Mouse (Mus musculus) heart, embryonic 12.5 days (tissue): Measurements from ENCODE around the gene Arhgef16. TPM values are rescaled to one million over a fixed set of nuclear protein-coding genes. Genes with fewer than 3 reads are reported as not detected.

Experiments used
- ATAC-seq: fragments of 200-750 bp; cut with Nextera tagmentation; 2 replicates; pipeline ENCODE4 v1.8.0; 2017; ENCODE audit warnings: moderate TSS enrichment, moderate library complexity; ENCODE audit not compliant: insufficient number of reproducible peaks, low FRiP score
- H3K27ac ChIP-seq: fragments of 300-500 bp; sonication (generic); 2 replicates; pipeline ENCODE4 v1.5.1; 2016; ENCODE audit warnings: mild to moderate bottlenecking, moderate library complexity; ENCODE audit not compliant: poor library complexity, severe bottlenecking
- H3K27me3 ChIP-seq: fragments of 300-500 bp; sonication (generic); replicated peaks from 2 replicates; pipeline ENCODE4 v1.6.1; 2016; ENCODE audit warnings: mild to moderate bottlenecking, moderate library complexity
- H3K36me3 ChIP-seq: fragments of 300-500 bp; sonication (generic); 2 replicates; pipeline ENCODE4 v1.6.1; 2016; ENCODE audit warnings: mild to moderate bottlenecking, moderate library complexity
- H3K4me1 ChIP-seq: fragments of 300-500 bp; sonication (generic); replicated peaks from 2 replicates; pipeline ENCODE4 v1.6.1; 2016; ENCODE audit warnings: mild to moderate bottlenecking
- H3K4me2 ChIP-seq: fragments of 300-500 bp; sonication (generic); 2 replicates; pipeline ENCODE4 v1.6.1; 2016; ENCODE audit warnings: mild to moderate bottlenecking, moderate library complexity
- H3K4me3 ChIP-seq: fragments of 300-500 bp; sonication (generic); 2 replicates; pipeline ENCODE4 v1.5.1; 2016; ENCODE audit warnings: mild to moderate bottlenecking
- H3K9ac ChIP-seq: fragments of 300-500 bp; sonication (generic); 2 replicates; pipeline ENCODE4 v1.6.1; 2016; ENCODE audit warnings: mild to moderate bottlenecking, moderate library complexity
- H3K9me3 ChIP-seq: fragments of 300-500 bp; sonication (generic); replicated peaks from 2 replicates; pipeline ENCODE4 v1.6.1; 2016; ENCODE audit warnings: mild to moderate bottlenecking, moderate library complexity
- WGBS: fragments of 180-500 bp; shearing (Covaris S2); methylation state at CpG from one replicate; pipeline ENCODE4 v1.1.7; 2016; 5-methylcytosine and 5-hydroxymethylcytosine counted together
- polyA plus RNA-seq: library from polyadenylated mRNA; unstranded; fragments of >200 nt; fragmentation: Nextera tagmentation; extraction: Ambion mirVana; gene quantifications from 2 replicates; pipeline ENCODE4 v1.2.1, GENCODE M21; 2016

The Arhgef16 gene
- polyA plus RNA-seq, 1 experiment from 2014 or later = 1.8 TPM

GRCm38 (mm10) chr4:154328431-154328830 lies 27.0 kb upstream of the Arhgef16 start:
- Histone ChIP-seq H3K27ac (no peak overlapping the region), H3K4me2 (no peak overlapping the region), H3K4me1 (peaks cover 37% of the 10 kb centered on the region), H3K9me3 (no peaks in the 10 kb centered on the region), H3K4me3 (no peak overlapping the region), H3K36me3 (0 out of 2 replicates have a peak, but pooled peaks cover 5% of the 10 kb centered on the region), H3K9ac (no peak overlapping the region), H3K27me3 (peaks cover 14% of the 10 kb centered on the region)
- WGBS = 8% methylated on average over 17 of the region's 20 CpGs
- no peak for ATAC-seq

GRCm38 (mm10) chr4:154325410-154325809 lies 23.9 kb upstream of the Arhgef16 start:
- H3K9ac ChIP-seq = no peak overlapping the region
- peaks cover 21% of the 10 kb centered on the region; the same call in 1 of the 2 replicates for H3K36me3 ChIP-seq
- peaks cover 27% of the 10 kb centered on the region for H3K4me1 ChIP-seq
- H3K4me3 ChIP-seq = no peak overlapping the region
- WGBS = 35% methylated on average over 4 of the region's 4 CpGs
- 0 out of 2 replicates have a peak, but pooled peaks have one; percentile 15 for ATAC-seq
- H3K27ac ChIP-seq = peak overlapping the region; percentile 61
- peaks cover 22% of the 10 kb centered on the region for H3K27me3 ChIP-seq
- no peak overlapping the region for H3K4me2 ChIP-seq
- H3K9me3 ChIP-seq = no peaks in the 10 kb centered on the region

GRCm38 (mm10) chr4:154313622-154313967 lies 12.1 kb upstream of the Arhgef16 start:
- Histone ChIP-seq H3K4me1 (no peaks in the 10 kb centered on the region), H3K4me3 (no peak overlapping the region), H3K4me2 (no peak overlapping the region), H3K9ac (no peak overlapping the region), H3K27me3 (0 out of 2 replicates have a peak, but pooled peaks cover 5% of the 10 kb centered on the region), H3K27ac (no peak overlapping the region), H3K36me3 (peaks cover 4% of the 10 kb centered on the region), H3K9me3 (no peaks in the 10 kb centered on the region)
- ATAC-seq = no peak
- 73% methylated on average over 11 of the region's 11 CpGs for WGBS

- no peak overlapping the region for H3K4me3 ChIP-seq
- 0 out of 2 replicates have a peak, but pooled peaks cover 5% of the 10 kb centered on the region for H3K27me3 ChIP-seq
- no peak overlapping the region for H3K27ac ChIP-seq
- H3K36me3 ChIP-seq = no peaks in the 10 kb centered on the region; the same call in 1 of the 2 replicates
- 0 out of 2 replicates have a peak, but pooled peaks cover 2% of the 10 kb centered on the region for H3K9me3 ChIP-seq
- ATAC-seq = no peak
- H3K4me2 ChIP-seq = no peak overlapping the region
- H3K9ac ChIP-seq = no peak overlapping the region
- WGBS = 44% methylated on average over 4 of the region's 4 CpGs
- no peaks in the 10 kb centered on the region for H3K4me1 ChIP-seq
These were observed 11.6 kb upstream of the Arhgef16 start for GRCm38 (mm10) chr4:154312935-154313621.

GRCm38 (mm10) chr4:154312143-154312812 lies 10.8 kb upstream of the Arhgef16 start:
- Histone ChIP-seq H3K36me3 (no peaks in the 10 kb centered on the region; the same call in 1 of the 2 replicates), H3K4me2 (no peak overlapping the region), H3K27ac (no peak overlapping the region), H3K27me3 (0 out of 2 replicates have a peak, but pooled peaks cover 5% of the 10 kb centered on the region), H3K9me3 (0 out of 2 replicates have a peak, but pooled peaks cover 2% of the 10 kb centered on the region), H3K9ac (no peak overlapping the region), H3K4me1 (no peaks in the 10 kb centered on the region), H3K4me3 (no peak overlapping the region)
- ATAC-seq = no peak
- 84% methylated on average over 2 of the region's 2 CpGs for WGBS

- Histone ChIP-seq H3K27me3 (0 out of 2 replicates have a peak, but pooled peaks cover 5% of the 10 kb centered on the region), H3K9me3 (0 out of 2 replicates have a peak, but pooled peaks cover 12% of the 10 kb centered on the region), H3K4me3 (no peak overlapping the region), H3K27ac (no peak overlapping the region), H3K4me1 (no peaks in the 10 kb centered on the region), H3K36me3 (no peaks in the 10 kb centered on the region), H3K9ac (no peak overlapping the region), H3K4me2 (no peak overlapping the region)
- 74% methylated on average over 9 of the region's 9 CpGs for WGBS
- ATAC-seq = no peak
These were observed 9.2 kb upstream of the Arhgef16 start for GRCm38 (mm10) chr4:154310576-154311262.

GRCm38 (mm10) chr4:154309131-154309530 lies 7.7 kb upstream of the Arhgef16 start:
- Histone ChIP-seq H3K27me3 (0 out of 2 replicates have a peak, but pooled peaks cover 5% of the 10 kb centered on the region), H3K4me3 (no peak overlapping the region), H3K9ac (no peak overlapping the region), H3K36me3 (no peaks in the 10 kb centered on the region), H3K9me3 (0 out of 2 replicates have a peak, but pooled peaks cover 13% of the 10 kb centered on the region), H3K4me1 (no peaks in the 10 kb centered on the region), H3K4me2 (no peak overlapping the region), H3K27ac (no peak overlapping the region)
- 66% methylated on average over 2 of the region's 2 CpGs for WGBS
- no peak for ATAC-seq

GRCm38 (mm10) chr4:154299541-154300271 lies 1.8 kb downstream of the Arhgef16 start:
- peak; percentile 43; the same call in 1 of the 2 replicates for ATAC-seq
- no peaks in the 10 kb centered on the region for H3K36me3 ChIP-seq
- H3K4me3 ChIP-seq = peak overlapping the region; percentile 67
- 1% methylated on average over 65 of the region's 66 CpGs for WGBS
- H3K9me3 ChIP-seq = no peaks in the 10 kb centered on the region
- H3K4me1 ChIP-seq = peaks cover 15% of the 10 kb centered on the region
- H3K27ac ChIP-seq = no peak overlapping the region
- peak overlapping the region; percentile 63 for H3K9ac ChIP-seq
- H3K27me3 ChIP-seq = peaks cover 44% of the 10 kb centered on the region
- peak overlapping the region; percentile 98 for H3K4me2 ChIP-seq

- WGBS = 37% methylated on average over 9 of the region's 9 CpGs
- H3K4me3 ChIP-seq = no peak overlapping the region
- H3K36me3 ChIP-seq = no peaks in the 10 kb centered on the region
- no peak overlapping the region; the same call in 1 of the 2 replicates for H3K9ac ChIP-seq
- no peak for ATAC-seq
- H3K4me2 ChIP-seq = no peak overlapping the region
- peaks cover 43% of the 10 kb centered on the region for H3K27me3 ChIP-seq
- H3K9me3 ChIP-seq = no peaks in the 10 kb centered on the region
- H3K4me1 ChIP-seq = peaks cover 34% of the 10 kb centered on the region
- H3K27ac ChIP-seq = no peak overlapping the region
These were observed 3.7 kb downstream of the Arhgef16 start for GRCm38 (mm10) chr4:154297761-154298160.

GRCm38 (mm10) chr4:154294262-154294731 lies 7.2 kb downstream of the Arhgef16 start:
- H3K4me2 ChIP-seq = no peak overlapping the region
- no peaks in the 10 kb centered on the region for H3K36me3 ChIP-seq
- no peak overlapping the region for H3K4me3 ChIP-seq
- no peak overlapping the region for H3K9ac ChIP-seq
- H3K27ac ChIP-seq = peak overlapping the region; percentile 30; the same call in 1 of the 2 replicates
- no peaks in the 10 kb centered on the region for H3K9me3 ChIP-seq
- H3K27me3 ChIP-seq = peaks cover 22% of the 10 kb centered on the region
- H3K4me1 ChIP-seq = peaks cover 27% of the 10 kb centered on the region
- no peak for ATAC-seq
- 49% methylated on average over 8 of the region's 8 CpGs for WGBS
